Mouse (Mus musculus) myocyte (in vitro differentiated cells): ENCODE measurements at regions not wholly inside any gene's neighbourhood (a gene's known extent, or its start where the extent isn't known, plus 50 kb on each side); places are given as distances from the start of the nearest gene placed in this dataset.

Source experiments
- H3K27me3 ChIP-seq: one replicate; pipeline ENCODE4 v1.6.1; 2011; ENCODE audit not compliant: control insufficient read depth, insufficient read depth, insufficient read length
- H3K36me3 ChIP-seq: one replicate; pipeline ENCODE4 v1.6.1; 2011; ENCODE audit not compliant: control insufficient read depth, insufficient read depth
- H3K4me2 ChIP-seq: one replicate; pipeline ENCODE4 v1.6.1; 2011; ENCODE audit warnings: low read depth, control low read depth
- H3K4me3 ChIP-seq: one replicate; pipeline ENCODE4 v1.5.1; 2011; ENCODE audit warnings: mild to moderate bottlenecking, control low read depth, moderate library complexity
- H3K79me2 ChIP-seq: one replicate; pipeline ENCODE4 v1.6.1; 2011; ENCODE audit not compliant: control insufficient read depth, insufficient read depth
- H3ac ChIP-seq: one replicate; pipeline ENCODE4 v1.6.1; 2011; ENCODE audit not compliant: control insufficient read depth, insufficient read length
- CEBPB ChIP-seq: IDR thresholded peaks from 2 replicates; pipeline ENCODE4 v1.6.1; 2011; ENCODE audit warnings: mild to moderate bottlenecking, moderate library complexity; ENCODE audit not compliant: poor library complexity, insufficient read depth, severe bottlenecking
- E2F4 ChIP-seq: IDR thresholded peaks from one replicate; pipeline ENCODE4 v1.6.1; 2011; ENCODE audit warnings: mild to moderate bottlenecking, control low read depth, moderate library complexity; ENCODE audit not compliant: insufficient read depth
- MAX ChIP-seq: IDR thresholded peaks from one replicate; pipeline ENCODE4 v1.6.1; 2011; ENCODE audit warnings: low read depth, mild to moderate bottlenecking, control low read depth
- MYOD1 ChIP-seq, 3 experiments: IDR thresholded peaks; one replicate each; pipeline ENCODE4 v1.6.1; 2011; ENCODE audit warnings: control low read depth in 2 of 3, low read depth in 2 of 3, mild to moderate bottlenecking in 2 of 3, moderate library complexity in 1 of 3; ENCODE audit not compliant: insufficient read length in 2 of 3, control insufficient read depth in 1 of 3
- MYOG ChIP-seq, 3 experiments: IDR thresholded peaks; one replicate each; pipeline ENCODE4 v1.6.1; 2011; ENCODE audit warnings: control low read depth in 2 of 3, low read depth in 2 of 3, mild to moderate bottlenecking in 2 of 3; ENCODE audit not compliant: insufficient read length in 2 of 3, control insufficient read depth in 1 of 3, insufficient read depth in 1 of 3
- POLR2A ChIP-seq: IDR thresholded peaks from one replicate; pipeline ENCODE4 v1.6.1; 2011; ENCODE audit warnings: low read depth, mild to moderate bottlenecking, control low read depth, moderate library complexity; ENCODE audit not compliant: insufficient read length
- POLR2AphosphoS2 ChIP-seq: IDR thresholded peaks from one replicate; pipeline ENCODE4 v1.6.1; 2011; ENCODE audit warnings: low read depth, control low read depth; ENCODE audit not compliant: insufficient read length
- REST ChIP-seq: IDR thresholded peaks from one replicate; pipeline ENCODE4 v1.6.1; 2011; ENCODE audit warnings: mild to moderate bottlenecking, control low read depth, moderate library complexity; ENCODE audit not compliant: insufficient read depth, insufficient read length
- SRF ChIP-seq: IDR thresholded peaks from one replicate; pipeline ENCODE4 v1.6.1; 2011; ENCODE audit warnings: low read depth; ENCODE audit not compliant: control insufficient read depth, insufficient read length
- TCF12 ChIP-seq: IDR thresholded peaks from one replicate; pipeline ENCODE4 v1.6.1; 2011; ENCODE audit warnings: mild to moderate bottlenecking, control low read depth; ENCODE audit not compliant: poor library complexity, insufficient read depth, severe bottlenecking
- TCF3 ChIP-seq: IDR thresholded peaks from one replicate; pipeline ENCODE4 v1.6.1; 2011; ENCODE audit warnings: low read depth, control low read depth; ENCODE audit not compliant: insufficient read length
- USF1 ChIP-seq: IDR thresholded peaks from one replicate; pipeline ENCODE4 v1.6.1; 2011; ENCODE audit warnings: low read depth, mild to moderate bottlenecking, control low read depth, moderate library complexity

DNA sequence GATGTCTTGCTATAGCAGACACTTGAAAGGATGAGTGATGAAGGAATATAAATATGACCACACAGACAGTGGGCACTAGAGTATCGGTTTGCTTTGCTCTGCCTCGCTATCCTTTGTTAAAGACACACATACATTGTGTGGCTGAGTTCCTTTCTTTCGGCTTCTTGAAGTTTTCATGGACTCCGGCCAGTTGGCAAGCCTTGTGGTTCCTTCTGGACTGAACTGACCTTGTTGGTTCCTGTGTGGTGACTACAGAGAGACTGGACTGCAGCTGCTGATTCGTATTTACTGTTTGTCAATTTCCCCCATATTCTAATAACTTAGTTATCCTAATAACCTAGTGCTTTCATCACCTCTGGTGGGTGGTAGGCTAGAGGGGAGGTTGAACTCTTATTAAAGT is 66.8 kb upstream of the Nek7 start:
- Histone ChIP-seq H3K36me3 (no peaks in the 10 kb centered on the region), H3K4me3 (no peak overlapping the region), H3K79me2 (no peaks in the 10 kb centered on the region), H3ac (no peak overlapping the region), H3K27me3 (no peaks in the 10 kb centered on the region), H3K4me2 (no peak overlapping the region)
- no peak for TF ChIP-seq MYOD1 (IDR thresholded peaks at IDR 0.05; ENCODE audit: control insufficient read depth in 1 of 3, insufficient read length in 2 of 3, low read depth in 2 of 3)
- no peak for TF ChIP-seq MAX
- TF ChIP-seq POLR2AphosphoS2: no peak
- no peak for TF ChIP-seq CEBPB
- no peak for TF ChIP-seq POLR2A
- TF ChIP-seq USF1: no peak
- no peak for TF ChIP-seq TCF3
- no peak for TF ChIP-seq REST
- no peak for TF ChIP-seq TCF12
- TF ChIP-seq MYOG (IDR thresholded peaks at IDR 0.05; ENCODE audit: control insufficient read depth in 1 of 3, insufficient read depth in 1 of 3, insufficient read length in 2 of 3, low read depth in 2 of 3): no peak
- no peak for TF ChIP-seq E2F4
- TF ChIP-seq SRF: no peak

- no peaks in the 10 kb centered on the region for H3K79me2 ChIP-seq
- no peaks in the 10 kb centered on the region for H3K27me3 ChIP-seq
- TF ChIP-seq POLR2A: no peak
- no peak for TF ChIP-seq USF1
- TF ChIP-seq MAX: no peak
- TF ChIP-seq E2F4: no peak
- TF ChIP-seq TCF12: no peak
- TF ChIP-seq MYOD1 (IDR thresholded peaks at IDR 0.05; ENCODE audit: control insufficient read depth in 1 of 3, insufficient read length in 2 of 3, low read depth in 2 of 3): no peak
- TF ChIP-seq POLR2AphosphoS2: no peak
- TF ChIP-seq SRF: no peak
- no peak overlapping the region for H3ac ChIP-seq
- H3K4me2 ChIP-seq: no peak overlapping the region
- H3K36me3 ChIP-seq: no peaks in the 10 kb centered on the region
- no peak overlapping the region for H3K4me3 ChIP-seq
These were observed 63.8 kb upstream of the Nek7 start for GRCm38 (mm10) chr1:138683711-138684110.

DNA sequence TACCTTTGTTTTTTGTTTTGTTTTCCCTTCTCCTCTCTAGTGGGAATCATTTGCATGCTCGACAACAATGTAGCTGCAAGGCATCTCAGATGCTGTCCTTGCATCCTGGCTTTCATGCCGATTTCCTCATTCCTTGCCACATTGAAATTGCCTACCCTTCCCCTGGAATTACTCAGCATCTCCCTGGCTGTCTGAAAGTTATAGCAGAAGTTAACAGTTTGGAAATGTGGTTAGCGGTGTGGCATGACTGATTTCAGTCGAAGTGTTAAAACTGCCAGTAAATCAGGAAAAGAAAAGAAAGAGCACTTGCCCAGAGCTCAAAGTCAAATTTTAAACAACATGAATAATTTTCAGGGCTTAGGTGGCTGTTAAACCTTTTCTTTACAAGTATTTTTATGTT is 62.0 kb upstream of the Nek7 start:
- TF ChIP-seq CEBPB: 0 out of 2 replicates have a peak, but pooled peaks have one; percentile 20
- no peak for TF ChIP-seq SRF
- H3K4me2 ChIP-seq: no peak overlapping the region
- H3K36me3 ChIP-seq: no peaks in the 10 kb centered on the region
- no peak overlapping the region for H3K4me3 ChIP-seq
- no peaks in the 10 kb centered on the region for H3K27me3 ChIP-seq
- no peak overlapping the region for H3ac ChIP-seq
- H3K79me2 ChIP-seq: no peaks in the 10 kb centered on the region

GRCm38 (mm10) chr1:138674199-138674598 is 54.3 kb upstream of the Nek7 start:
- H3K27me3 ChIP-seq: no peaks in the 10 kb centered on the region
- H3ac ChIP-seq: no peak overlapping the region
- H3K36me3 ChIP-seq: no peaks in the 10 kb centered on the region
- TF ChIP-seq MAX (no peak), TCF3 (no peak), USF1 (no peak), TCF12 (no peak), REST (no peak), E2F4 (no peak), MYOG (IDR thresholded peaks at IDR 0.05; ENCODE audit: control insufficient read depth in 1 of 3, insufficient read depth in 1 of 3, insufficient read length in 2 of 3, low read depth in 2 of 3) (no peak), POLR2AphosphoS2 (no peak), MYOD1 (IDR thresholded peaks at IDR 0.05; ENCODE audit: control insufficient read depth in 1 of 3, insufficient read length in 2 of 3, low read depth in 2 of 3) (no peak), POLR2A (no peak), CEBPB (no peak), SRF (no peak)
- no peak overlapping the region for H3K4me2 ChIP-seq
- no peaks in the 10 kb centered on the region for H3K79me2 ChIP-seq
- H3K4me3 ChIP-seq: no peak overlapping the region
